Mouse (Mus musculus): ENCODE measurements around the gene Cdh4.

DNA sequence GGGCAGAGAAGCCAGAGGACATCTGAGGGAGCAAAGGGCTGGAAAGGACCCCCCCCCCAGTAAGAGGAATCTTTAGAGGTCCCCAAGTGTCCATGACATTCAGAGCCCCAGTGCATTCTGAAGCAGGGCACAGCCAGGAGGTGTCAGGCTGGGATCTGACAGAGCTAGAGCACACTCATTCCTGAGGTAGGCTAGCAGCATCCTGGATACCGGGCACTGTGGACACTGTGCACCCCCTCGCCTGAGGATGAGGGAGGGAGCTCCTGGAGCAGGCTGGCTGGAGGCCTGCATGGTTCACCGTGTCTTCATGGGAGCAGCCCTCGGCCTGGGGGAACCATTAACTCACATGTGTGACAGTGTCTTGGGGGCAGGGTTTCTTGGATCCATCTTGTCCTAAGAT is 287.6 kb downstream of the Cdh4 start:
- TF ChIP-seq CTCF (IDR thresholded peaks at IDR 0.05; ENCODE audit: borderline replicate concordance, extremely low read depth, insufficient read depth, insufficient read length) (no peak), POLR2A (IDR thresholded peaks at IDR 0.05; ENCODE audit: borderline replicate concordance, extremely low read depth, insufficient read depth, insufficient read length, poor library complexity, severe bottlenecking) (no peak)

Measured in brain, embryonic 14.5 days (tissue).